In the genomic region with DNA sequence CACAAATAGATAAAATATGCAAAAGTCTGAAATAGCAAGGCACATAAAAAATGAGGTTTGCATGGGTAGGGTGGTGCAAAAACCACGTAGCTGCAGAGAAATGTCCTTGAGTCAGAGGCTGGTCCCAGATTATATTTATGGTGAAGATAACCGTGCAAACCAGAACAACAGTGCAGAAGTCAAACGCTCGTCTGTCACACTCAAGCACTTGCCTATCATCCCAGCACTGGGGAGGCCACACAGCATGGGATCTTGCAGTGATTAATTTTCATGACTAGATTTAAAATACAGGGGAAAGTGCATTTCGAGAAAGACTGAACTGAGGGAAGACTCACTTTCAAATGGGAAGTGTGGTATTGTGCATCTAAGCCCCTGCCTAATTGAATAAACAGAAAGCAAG, we compare ENCODE assay signal across 19 mouse cellular contexts.
"Had no signal": no experiment of that assay in that cellular context is flagged by ENCODE, and none has a peak within 500 bp of the region (broad histone marks: within the 10 kb centered on the region; RNA-seq: fewer than 3 reads in every experiment).

No protein-coding gene starts in this region.

- H3K27ac ChIP-seq: left cerebral cortex, adult 2 months; liver, embryonic 13.5 days; midbrain, embryonic 10.5 days; midbrain, embryonic 13.5 days; stomach, embryonic 15.5 days had no signal

- H3K9ac ChIP-seq: liver, embryonic 13.5 days; midbrain, embryonic 13.5 days; stomach, embryonic 15.5 days had no signal

- H3K9me3 ChIP-seq: liver, embryonic 13.5 days; midbrain, embryonic 10.5 days; midbrain, embryonic 13.5 days; stomach, embryonic 15.5 days had no signal

- H3K27me3 ChIP-seq: liver, embryonic 13.5 days; midbrain, embryonic 13.5 days; stomach, embryonic 15.5 days had no signal

- H3K4me3 ChIP-seq: left cerebral cortex, adult 2 months; liver, embryonic 13.5 days; midbrain, embryonic 10.5 days; midbrain, embryonic 13.5 days; stomach, embryonic 15.5 days had no signal

- DNase-seq: kidney, adult 18-20 months; kidney, adult 9 months; kidney, postnatal 14 days; kidney, postnatal 4 days; layer of hippocampus, adult 9-11 months; liver, embryonic 13.5 days; lung, adult 2 months; lung, postnatal 14 days; lung, postnatal 4 days; right cerebral cortex, adult 18-20 months; right cerebral cortex, postnatal 14 days; right cerebral cortex, postnatal 4 days; spleen, adult 18-20 months; thymus, adult 18-20 months had no signal

- ATAC-seq: midbrain, embryonic 13.5 days; midbrain, embryonic 16.5 days had no signal

- H3K4me2 ChIP-seq: liver, embryonic 13.5 days; midbrain, embryonic 13.5 days; stomach, embryonic 15.5 days had no signal

- H3K36me3 ChIP-seq: liver, embryonic 13.5 days; midbrain, embryonic 13.5 days; stomach, embryonic 15.5 days had no signal
